Mouse (Mus musculus) hindbrain, embryonic 10.5 days (tissue): ENCODE measurements at regions not wholly inside any gene's neighbourhood (a gene's known extent, or its start where the extent isn't known, plus 50 kb on each side); places are given as distances from the start of the nearest gene placed in this dataset.
"Not testable (repeated sequence)": the region's sequence is repeated elsewhere in the genome, so short reads cannot be mapped to it uniquely, and the experiment has no call there.

Experiments
- DNase-seq: peaks from one replicate; pipeline ENCODE4 v3.0.0-alpha.2; 2017; ENCODE audit warnings: low spot score
- H3K27ac ChIP-seq: fragments of 300-500 bp; sonication (generic); 2 replicates; pipeline ENCODE4 v1.5.1; 2016; ENCODE audit warnings: mild to moderate bottlenecking, moderate library complexity
- H3K27me3 ChIP-seq: fragments of 300-500 bp; sonication (generic); 2 replicates; pipeline ENCODE4 v1.6.1; 2016; ENCODE audit warnings: mild to moderate bottlenecking; ENCODE audit not compliant: poor library complexity, insufficient read depth, severe bottlenecking
- H3K36me3 ChIP-seq: fragments of 300-500 bp; sonication (generic); 2 replicates; pipeline ENCODE4 v1.6.1; 2016; ENCODE audit warnings: mild to moderate bottlenecking, moderate library complexity
- H3K4me1 ChIP-seq: fragments of 300-500 bp; sonication (generic); replicated peaks from 2 replicates; pipeline ENCODE4 v1.6.1; 2016; ENCODE audit warnings: mild to moderate bottlenecking
- H3K4me3 ChIP-seq: fragments of 300-500 bp; sonication (generic); 2 replicates; pipeline ENCODE4 v1.5.1; 2016; ENCODE audit warnings: mild to moderate bottlenecking, moderate library complexity
- H3K9me3 ChIP-seq: fragments of 300-500 bp; sonication (generic); 2 replicates; pipeline ENCODE4 v1.6.1; 2016; ENCODE audit warnings: mild to moderate bottlenecking, moderate library complexity
- WGBS: fragments of 180-500 bp; shearing (Covaris S2); methylation state at CpG from one replicate; pipeline ENCODE4 v1.1.7; 2016; 5-methylcytosine and 5-hydroxymethylcytosine counted together

DNA sequence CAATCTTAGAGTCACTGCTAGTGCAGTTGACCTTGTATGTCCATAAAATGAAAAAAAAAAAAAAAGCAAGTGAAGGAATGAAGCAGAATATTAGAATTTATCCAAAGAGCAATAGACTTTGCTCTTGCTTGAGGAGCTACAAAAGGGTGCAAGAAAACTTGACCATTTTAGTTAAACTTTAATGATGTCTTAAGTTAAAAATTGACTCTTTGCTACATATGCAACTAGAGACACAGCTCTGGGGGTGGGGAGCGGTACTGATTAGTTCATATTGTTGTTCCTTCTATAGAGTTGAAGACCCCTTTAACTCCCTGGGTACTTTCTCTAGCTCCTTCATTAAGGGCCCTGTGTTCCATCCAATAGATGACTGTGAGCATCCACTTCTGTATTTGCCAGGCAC, 915.0 kb upstream of the Gm8797 start:
- no peaks in the 10 kb centered on the region for H3K27me3 ChIP-seq
- no peak for DNase-seq
- WGBS: 95% methylated on average over 1 of the region's 1 CpGs

DNA sequence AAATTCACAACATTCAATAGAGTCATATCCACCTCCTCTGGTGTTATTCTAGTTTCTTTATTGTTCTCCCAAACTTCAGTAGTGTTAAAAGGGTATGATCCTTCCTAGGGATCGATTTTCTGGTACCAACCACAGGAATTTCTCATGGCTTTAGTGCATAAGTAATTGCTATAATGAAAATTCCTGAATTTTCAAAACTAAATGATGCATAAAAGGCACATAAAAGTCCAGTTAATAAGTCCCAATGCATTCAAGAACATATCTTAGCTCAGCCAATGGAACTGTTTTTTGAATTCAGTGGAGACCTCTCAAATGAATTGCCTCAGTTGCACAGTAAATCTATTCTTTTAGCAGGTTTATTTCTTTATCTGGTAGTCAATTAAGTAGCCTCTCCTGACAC, 913.7 kb upstream of the Gm8797 start:
- H3K9me3 ChIP-seq: no peaks in the 10 kb centered on the region
- 63% methylated on average over 1 of the region's 1 CpGs for WGBS

More for the DNA sequence above, 915.0 kb upstream of the Gm8797 start:
- Histone ChIP-seq H3K27ac (no peak overlapping the region), H3K36me3 (no peaks in the 10 kb centered on the region), H3K4me1 (no peaks in the 10 kb centered on the region), H3K9me3 (no peaks in the 10 kb centered on the region), H3K4me3 (no peak overlapping the region)

DNA sequence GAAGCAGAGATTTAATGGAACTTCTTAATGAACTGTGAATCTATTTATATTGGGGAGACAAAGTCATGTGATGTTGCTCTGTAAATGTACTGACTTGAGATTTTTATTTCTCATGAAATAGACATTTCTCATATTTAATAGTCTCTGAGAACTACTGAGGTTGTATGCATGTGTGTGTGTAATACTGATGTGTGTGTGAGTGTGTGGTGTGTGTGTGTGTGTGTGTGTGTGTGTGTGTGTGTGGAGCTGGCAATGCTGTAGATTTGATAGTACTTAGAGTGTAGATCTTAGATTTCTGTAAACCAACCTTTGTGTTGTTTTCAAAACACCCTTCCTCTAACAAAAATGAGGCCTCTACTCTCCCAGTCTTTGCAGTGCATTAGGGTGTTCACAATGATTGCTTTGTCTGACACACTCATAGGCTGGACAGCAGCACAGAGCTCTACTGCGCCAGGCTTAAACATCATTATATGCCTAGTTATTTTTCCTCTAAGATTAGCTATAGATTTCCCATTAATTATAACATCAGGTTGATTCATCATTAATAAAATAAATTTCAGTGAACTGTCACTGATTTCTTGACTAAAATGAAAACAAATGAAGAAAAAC, 895.5 kb upstream of the Gm8797 start:
- DNase-seq: no peak
- H3K4me3 ChIP-seq: no peak overlapping the region
- 85% methylated on average over 1 of the region's 1 CpGs for WGBS

More for the DNA sequence above, 913.7 kb upstream of the Gm8797 start:
- no peak overlapping the region for H3K4me3 ChIP-seq
- no peak for DNase-seq
- H3K4me1 ChIP-seq: no peaks in the 10 kb centered on the region
- H3K27ac ChIP-seq: no peak overlapping the region
- no peaks in the 10 kb centered on the region for H3K36me3 ChIP-seq
- H3K27me3 ChIP-seq: no peaks in the 10 kb centered on the region

DNA sequence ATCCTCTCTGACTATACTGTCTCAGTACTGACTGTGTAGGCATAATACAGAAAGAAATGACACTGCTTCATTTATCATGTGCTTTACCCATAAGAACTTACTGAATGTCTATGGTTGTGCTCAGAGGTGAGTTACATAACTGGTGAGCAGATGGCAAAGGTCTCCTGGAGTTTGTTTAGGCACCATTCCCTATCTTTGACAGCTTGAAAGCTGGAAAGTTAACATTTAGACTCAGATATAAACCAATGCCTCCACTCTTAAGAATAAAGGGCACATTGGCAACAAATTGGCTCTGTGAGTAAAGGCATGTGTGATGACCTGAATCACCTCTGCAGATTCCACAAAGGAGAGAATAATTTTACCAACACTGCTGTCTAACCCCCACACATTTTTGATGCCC, 894.0 kb upstream of the Gm8797 start:
- Histone ChIP-seq H3K9me3 (no peaks in the 10 kb centered on the region), H3K27ac (no peak overlapping the region), H3K4me1 (no peaks in the 10 kb centered on the region), H3K4me3 (no peak overlapping the region), H3K27me3 (no peaks in the 10 kb centered on the region), H3K36me3 (no peaks in the 10 kb centered on the region)
- no peak for DNase-seq

More for the DNA sequence above, 895.5 kb upstream of the Gm8797 start:
- Histone ChIP-seq H3K27me3 (no peaks in the 10 kb centered on the region), H3K36me3 (no peaks in the 10 kb centered on the region), H3K9me3 (no peaks in the 10 kb centered on the region), H3K4me1 (no peaks in the 10 kb centered on the region), H3K27ac (no peak overlapping the region)

DNA sequence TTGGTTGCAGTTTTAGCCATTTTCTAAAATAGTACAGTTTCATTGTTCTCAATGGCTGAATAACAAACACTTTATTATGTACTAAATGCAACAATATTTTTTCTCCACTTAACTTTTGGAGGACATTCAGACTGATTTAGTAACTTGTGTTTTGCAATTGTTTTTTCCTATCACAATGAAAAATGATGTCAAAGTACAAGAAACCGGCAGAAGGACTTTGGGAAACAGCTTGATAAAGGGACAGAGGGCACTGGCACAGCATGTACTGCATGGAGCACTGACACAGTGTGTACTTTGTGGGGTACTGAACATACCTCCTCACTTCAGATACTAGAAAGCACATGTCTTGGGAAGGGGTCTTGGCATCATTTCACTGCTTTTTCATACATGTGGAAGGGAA, 884.4 kb upstream of the Gm8797 start:
- H3K9me3 ChIP-seq: peaks cover 5% of the 10 kb centered on the region; the same call in 1 of the 2 replicates
- H3K27me3 ChIP-seq: no peaks in the 10 kb centered on the region
- no peaks in the 10 kb centered on the region for H3K4me1 ChIP-seq
- H3K27ac ChIP-seq: no peak overlapping the region
- no peak for DNase-seq
- H3K4me3 ChIP-seq: no peak overlapping the region
- H3K36me3 ChIP-seq: no peaks in the 10 kb centered on the region
- 84% methylated on average over 1 of the region's 1 CpGs for WGBS

DNA sequence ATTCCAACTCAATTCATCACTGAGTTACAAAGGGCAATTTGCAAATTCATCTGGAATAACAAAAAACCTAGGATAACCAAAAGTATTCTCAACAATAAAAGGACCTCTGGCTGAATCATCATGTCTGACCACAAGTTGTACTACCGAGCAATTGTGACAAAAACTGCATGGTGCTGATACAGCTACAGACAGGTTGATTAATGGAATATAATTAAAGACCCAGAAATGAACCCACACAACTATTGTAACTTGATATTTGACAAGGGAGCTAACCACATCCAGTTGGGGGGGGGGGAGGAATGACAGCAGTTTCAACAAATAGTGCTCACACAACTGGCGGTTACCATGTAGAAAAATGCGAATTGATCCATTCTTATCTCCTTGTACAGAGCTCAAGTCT, 864.7 kb upstream of the Gm8797 start:
- WGBS: 92% methylated on average over 3 of the region's 3 CpGs
- Histone ChIP-seq H3K36me3 (no peaks in the 10 kb centered on the region), H3K9me3 (no peaks in the 10 kb centered on the region), H3K27me3 (no peaks in the 10 kb centered on the region), H3K4me1 (no peaks in the 10 kb centered on the region), H3K4me3 (no peak overlapping the region), H3K27ac (no peak overlapping the region)
- DNase-seq: no peak

DNA sequence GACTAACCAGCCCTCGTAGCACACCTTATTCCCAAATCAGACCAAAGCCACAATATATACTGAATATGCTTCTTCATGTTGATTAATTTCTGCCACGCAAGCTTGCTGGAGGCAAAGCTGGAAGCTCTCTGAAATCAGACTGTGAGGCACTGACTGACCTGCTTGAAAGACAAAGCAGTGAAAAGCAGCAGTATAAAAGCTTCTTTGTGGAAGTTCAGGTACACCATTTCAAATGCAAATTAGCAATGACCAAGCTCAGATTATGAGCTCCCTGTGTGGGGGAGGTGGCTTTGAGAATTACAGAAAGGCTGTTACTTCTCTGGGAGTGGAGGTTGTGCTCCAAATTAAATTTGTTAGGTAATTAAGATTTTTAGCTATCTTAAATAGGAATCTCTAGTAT, 857.5 kb upstream of the Gm8797 start:
- Histone ChIP-seq H3K27ac (no peak overlapping the region), H3K36me3 (no peaks in the 10 kb centered on the region), H3K4me1 (no peaks in the 10 kb centered on the region), H3K9me3 (peaks cover 21% of the 10 kb centered on the region; the same call in 1 of the 2 replicates), H3K4me3 (no peak overlapping the region), H3K27me3 (no peaks in the 10 kb centered on the region)
- WGBS: 91% methylated on average over 2 of the region's 2 CpGs
- DNase-seq: no peak

DNA sequence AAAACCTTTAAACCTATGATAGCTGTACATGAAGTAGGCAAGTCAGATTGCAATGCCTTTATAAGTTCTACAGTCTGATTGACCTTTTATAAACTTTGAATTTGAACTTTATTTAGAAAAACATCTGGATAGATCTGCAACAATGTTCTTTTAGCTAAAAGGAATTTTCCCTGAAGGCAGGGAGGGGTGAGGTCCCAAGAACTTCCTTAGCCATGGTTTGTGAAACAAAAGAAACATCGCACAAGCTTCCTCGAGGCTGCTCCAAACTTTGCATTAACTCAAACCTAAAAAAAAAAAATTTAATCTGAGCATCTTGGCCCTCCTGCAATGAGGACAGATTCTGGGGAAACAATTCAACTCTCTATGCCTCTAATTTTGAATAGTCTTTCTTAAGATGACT, 854.8 kb upstream of the Gm8797 start:
- Histone ChIP-seq H3K27ac (no peak overlapping the region), H3K9me3 (peaks cover 21% of the 10 kb centered on the region; the same call in 1 of the 2 replicates), H3K27me3 (no peaks in the 10 kb centered on the region), H3K36me3 (no peaks in the 10 kb centered on the region), H3K4me1 (no peaks in the 10 kb centered on the region), H3K4me3 (no peak overlapping the region)
- 77% methylated on average over 2 of the region's 2 CpGs for WGBS
- DNase-seq: no peak

DNA sequence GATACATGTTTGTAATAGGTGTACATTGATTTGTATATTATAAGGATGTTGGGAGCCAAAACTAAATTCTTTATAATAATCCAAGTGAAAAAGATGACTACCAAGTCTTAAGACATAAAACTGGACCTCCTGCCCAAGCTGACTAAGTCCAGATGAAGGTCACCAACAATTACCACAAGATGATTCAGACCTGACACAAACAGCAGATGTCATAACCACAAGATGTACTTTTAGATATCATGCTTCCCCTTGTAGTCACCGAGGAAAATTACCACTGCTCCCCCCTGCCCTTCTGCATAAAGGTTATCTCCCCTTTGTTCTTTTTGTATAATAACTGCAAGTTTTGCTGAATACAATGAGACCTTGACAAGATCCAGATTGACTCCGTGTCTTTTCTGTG, 843.0 kb upstream of the Gm8797 start:
- not testable (repeated sequence) for H3K36me3 ChIP-seq, DNase-seq, H3K4me1 ChIP-seq, H3K27ac ChIP-seq, H3K27me3 ChIP-seq, H3K9me3 ChIP-seq, H3K4me3 ChIP-seq
- WGBS: 86% methylated on average over 2 of the region's 2 CpGs

DNA sequence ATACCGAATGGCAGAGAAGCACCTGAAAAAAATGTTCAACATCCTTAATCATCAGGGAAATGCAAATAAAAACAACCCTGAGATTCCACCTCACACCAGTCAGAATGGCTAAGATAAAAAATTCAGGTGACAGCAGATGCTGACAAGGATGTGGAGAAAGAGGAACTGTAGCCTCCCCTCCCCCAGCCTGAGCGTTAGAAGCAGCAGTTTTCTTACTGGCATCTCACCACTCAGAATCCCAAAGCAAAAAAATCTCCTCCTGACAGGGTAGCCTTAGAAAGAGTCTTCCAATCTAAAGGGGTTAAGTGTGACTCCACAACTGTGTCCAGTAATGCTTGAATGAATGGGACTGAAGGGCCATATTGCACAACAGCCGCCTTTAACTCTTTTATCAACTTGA, 819.9 kb upstream of the Gm8797 start:
- 89% methylated on average over 3 of the region's 3 CpGs for WGBS
- not testable (repeated sequence) for DNase-seq, H3K4me3 ChIP-seq, H3K36me3 ChIP-seq, H3K4me1 ChIP-seq, H3K27me3 ChIP-seq, H3K27ac ChIP-seq, H3K9me3 ChIP-seq

DNA sequence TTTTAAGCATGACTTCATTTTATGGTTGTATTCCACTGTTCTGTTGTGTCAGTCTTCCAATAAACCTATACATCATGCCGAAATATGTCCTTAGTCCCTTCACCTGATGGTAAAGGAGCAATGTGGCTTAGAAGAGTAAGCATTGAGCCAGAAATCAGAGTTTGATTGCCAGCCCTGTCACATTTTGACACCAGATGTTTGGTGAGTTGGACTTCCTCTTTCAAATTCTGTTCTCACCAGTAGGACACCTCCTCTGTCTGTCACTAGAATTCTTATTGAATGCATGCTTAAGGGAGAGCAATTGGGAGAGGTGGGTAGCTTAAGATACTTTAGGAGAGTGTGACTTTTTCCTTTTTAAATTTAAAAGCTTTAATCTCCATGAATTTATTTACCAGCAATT, 779.1 kb upstream of the Gm8797 start:
- Histone ChIP-seq H3K4me1 (no peaks in the 10 kb centered on the region), H3K27ac (no peak overlapping the region), H3K27me3 (no peaks in the 10 kb centered on the region), H3K36me3 (no peaks in the 10 kb centered on the region), H3K4me3 (no peak overlapping the region), H3K9me3 (no peaks in the 10 kb centered on the region)
- WGBS: 89% methylated on average over 1 of the region's 1 CpGs
- DNase-seq: no peak

DNA sequence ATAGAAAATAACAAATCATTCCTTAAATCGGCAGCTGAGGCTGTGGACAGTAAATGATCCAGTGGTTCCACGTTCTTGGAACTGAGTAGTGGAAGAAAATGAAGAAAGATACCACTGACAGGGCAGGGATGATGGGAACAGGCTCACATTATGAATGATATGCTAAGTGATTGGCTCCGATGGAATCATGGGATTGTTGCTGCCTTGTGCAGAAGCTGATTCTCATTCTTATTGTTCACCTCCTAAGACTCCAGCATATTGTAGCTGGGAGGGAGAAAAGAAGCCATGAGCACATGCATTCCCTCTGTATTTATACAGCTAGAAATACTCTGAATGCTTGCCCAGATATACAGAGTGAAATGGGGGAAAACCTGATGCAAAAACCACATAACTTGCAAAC, 777.3 kb upstream of the Gm8797 start:
- Histone ChIP-seq H3K27ac (0 out of 2 replicates have a peak overlapping the region, but pooled peaks have one; percentile 29), H3K4me3 (no peak overlapping the region), H3K27me3 (no peaks in the 10 kb centered on the region), H3K4me1 (no peaks in the 10 kb centered on the region), H3K36me3 (no peaks in the 10 kb centered on the region), H3K9me3 (no peaks in the 10 kb centered on the region)
- no peak for DNase-seq
- WGBS: 74% methylated on average over 3 of the region's 3 CpGs

DNA sequence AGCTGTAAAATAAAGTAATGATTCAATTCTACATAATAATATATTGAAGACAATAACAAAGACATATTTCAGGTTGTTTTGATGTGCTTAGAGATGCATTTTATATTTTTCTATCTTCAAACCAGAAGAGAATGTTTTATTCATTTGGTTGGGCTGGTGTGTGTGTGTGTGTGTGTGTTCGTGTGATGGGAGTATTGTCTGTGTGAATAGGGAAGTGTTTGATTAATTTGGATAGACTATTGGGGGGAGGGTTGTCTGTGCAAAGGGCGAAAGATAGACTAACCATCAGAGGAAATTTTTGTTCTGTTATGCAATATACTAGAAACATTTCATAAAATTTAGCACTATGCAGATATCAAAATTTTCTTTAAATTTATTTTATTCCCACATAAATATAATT, 776.8 kb upstream of the Gm8797 start:
- Histone ChIP-seq H3K27ac (no peak overlapping the region), H3K4me3 (no peak overlapping the region)
- 75% methylated on average over 2 of the region's 2 CpGs for whole genome bisulfite sequencing

DNA sequence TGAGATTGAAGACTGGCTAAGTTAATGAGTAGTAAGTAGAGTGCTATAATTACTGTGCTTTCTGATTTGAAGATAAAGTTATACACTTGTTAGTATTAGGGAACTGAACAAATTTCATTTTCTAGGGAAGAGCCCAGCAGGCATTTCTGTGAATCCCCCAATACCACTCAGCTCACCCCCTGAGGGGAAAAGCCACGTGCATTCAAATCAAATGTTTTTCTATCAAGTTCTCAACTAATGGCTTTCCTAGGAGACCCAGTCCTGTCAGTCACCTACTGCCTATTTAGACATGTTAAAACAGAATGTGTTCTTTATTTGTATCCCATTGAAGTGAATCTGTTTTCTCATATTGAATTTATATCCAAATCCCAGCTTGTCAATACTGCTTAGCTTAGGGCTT, 775.9 kb upstream of the Gm8797 start:
- H3K4me3 ChIP-seq: no peak overlapping the region
- H3K36me3 ChIP-seq: no peaks in the 10 kb centered on the region
- H3K9me3 ChIP-seq: no peaks in the 10 kb centered on the region
- WGBS: 15% methylated on average over 1 of the region's 1 CpGs
- H3K4me1 ChIP-seq: no peaks in the 10 kb centered on the region
- no peak for DNase-seq
- H3K27ac ChIP-seq: no peak overlapping the region
- no peaks in the 10 kb centered on the region for H3K27me3 ChIP-seq

More for the DNA sequence above, 776.8 kb upstream of the Gm8797 start:
- Histone ChIP-seq H3K27me3 (no peaks in the 10 kb centered on the region), H3K4me1 (no peaks in the 10 kb centered on the region), H3K36me3 (no peaks in the 10 kb centered on the region), H3K9me3 (no peaks in the 10 kb centered on the region)
- DNase-seq: no peak
